Mouse (Mus musculus) heart, embryonic 14.5 days (tissue): ENCODE measurements around the gene Medag. TPM values are rescaled to one million over a fixed set of nuclear protein-coding genes. Genes with fewer than 3 reads are reported as not detected.

ENCODE experiments used
- ATAC-seq: fragments of 200-750 bp; cut with Nextera tagmentation; 2 replicates; pipeline ENCODE4 v1.8.0; 2017; ENCODE audit warnings: low read depth, moderate TSS enrichment; ENCODE audit not compliant: insufficient number of reproducible peaks, insufficient read depth, low FRiP score
- H3K27ac ChIP-seq, 2 experiments: fragments of 200-500 bp in 1 of 2; fragments of 300-500 bp in 1 of 2; sonication (generic) in 1 of 2; replicated peaks in 1 of 2; 2 replicates each; pipeline ENCODE4 v1.5.1; 2012 to 2014; ENCODE audit warnings: low read depth in 2 of 2, low read length in 2 of 2, control low read depth in 1 of 2, mild to moderate bottlenecking in 1 of 2, mixed read lengths in 1 of 2; ENCODE audit not compliant: control insufficient read depth in 1 of 2, insufficient read depth in 1 of 2
- H3K27me3 ChIP-seq: fragments of 300-500 bp; sonication (generic); 2 replicates; pipeline ENCODE4 v1.6.1; 2014; ENCODE audit warnings: mild to moderate bottlenecking, low read length, control low read depth; ENCODE audit not compliant: control insufficient read depth, insufficient read depth
- H3K36me3 ChIP-seq: fragments of 300-500 bp; sonication (generic); 2 replicates; pipeline ENCODE4 v1.6.1; 2014; ENCODE audit warnings: mild to moderate bottlenecking, control low read depth, low read length, mixed read lengths; ENCODE audit not compliant: control insufficient read depth, insufficient read depth
- H3K4me1 ChIP-seq, 2 experiments: fragments of 200-500 bp in 1 of 2; fragments of 300-500 bp in 1 of 2; sonication (generic) in 1 of 2; 2 replicates each; pipeline ENCODE4 v1.6.1; 2012 to 2014; ENCODE audit warnings: low read length in 2 of 2, control low read depth in 1 of 2, mixed read lengths in 1 of 2; ENCODE audit not compliant: control insufficient read depth in 2 of 2, insufficient read depth in 2 of 2
- H3K4me2 ChIP-seq: fragments of 300-500 bp; sonication (generic); 2 replicates; pipeline ENCODE4 v1.6.1; 2014; ENCODE audit warnings: mild to moderate bottlenecking, low read length
- H3K4me3 ChIP-seq, 2 experiments: fragments of 200-500 bp in 1 of 2; fragments of 300-500 bp in 1 of 2; sonication (generic) in 1 of 2; 2 replicates each; pipeline ENCODE4 v1.5.1; 2012 to 2014; ENCODE audit warnings: low read length in 2 of 2, mild to moderate bottlenecking in 2 of 2, control low read depth in 1 of 2, low read depth in 1 of 2, moderate library complexity in 1 of 2; ENCODE audit not compliant: control insufficient read depth in 1 of 2, insufficient read depth in 1 of 2
- H3K9ac ChIP-seq: fragments of 300-500 bp; sonication (generic); 2 replicates; pipeline ENCODE4 v1.6.1; 2014; ENCODE audit warnings: mild to moderate bottlenecking, low read length
- H3K9me3 ChIP-seq: fragments of 300-500 bp; sonication (generic); 2 replicates; pipeline ENCODE4 v1.6.1; 2016; ENCODE audit warnings: low read length, control low read depth; ENCODE audit not compliant: control insufficient read depth
- WGBS: fragments of 180-500 bp; shearing (Covaris S2); extraction: QIAGEN DNeasy Blood & Tissue Kit; methylation state at CpG from one replicate; pipeline ENCODE4 v1.1.7; 2014; 5-methylcytosine and 5-hydroxymethylcytosine counted together
- polyA plus RNA-seq: library from polyadenylated mRNA; unstranded; fragments of >200 nt; fragmentation: Nextera tagmentation; extraction: Ambion mirVana; gene quantifications from 2 replicates; pipeline ENCODE4 v1.2.1, GENCODE M21; 2014

Medag gene
- polyA plus RNA-seq, 1 experiment from 2014 or later, result 2.2 TPM

GRCm38 (mm10) chr5:149385228-149385961 is 26.2 kb upstream of the Medag start:
- Histone ChIP-seq H3K4me1 (peaks cover 5 to 16% of the 10 kb centered on the region in 2 experiments; a peak in 3 of 4 replicates), H3K27me3 (no peaks in the 10 kb centered on the region), H3K9me3 (no peaks in the 10 kb centered on the region; the same call in 1 of the 2 replicates), H3K27ac (no peak overlapping the region), H3K4me2 (no peak overlapping the region), H3K36me3 (no peaks in the 10 kb centered on the region), H3K9ac (no peak overlapping the region), H3K4me3 (no peak overlapping the region)
- 81% methylated on average over 7 of the region's 7 CpGs for WGBS
- ATAC-seq, result no peak

GRCm38 (mm10) chr5:149386294-149386850 is 25.2 kb upstream of the Medag start:
- H3K36me3 ChIP-seq, result no peaks in the 10 kb centered on the region
- no peak overlapping the region for H3K4me2 ChIP-seq
- ATAC-seq, result no peak
- no peaks in the 10 kb centered on the region for H3K27me3 ChIP-seq
- no peaks in the 10 kb centered on the region; the same call in 1 of the 2 replicates for H3K9me3 ChIP-seq
- WGBS, result 75% methylated on average over 5 of the region's 5 CpGs
- no peak overlapping the region for H3K9ac ChIP-seq
- H3K4me1 ChIP-seq, result peaks cover 7 to 15% of the 10 kb centered on the region in 2 experiments
- H3K4me3 ChIP-seq, result no peak overlapping the region
- H3K27ac ChIP-seq, result no peak overlapping the region

DNA sequence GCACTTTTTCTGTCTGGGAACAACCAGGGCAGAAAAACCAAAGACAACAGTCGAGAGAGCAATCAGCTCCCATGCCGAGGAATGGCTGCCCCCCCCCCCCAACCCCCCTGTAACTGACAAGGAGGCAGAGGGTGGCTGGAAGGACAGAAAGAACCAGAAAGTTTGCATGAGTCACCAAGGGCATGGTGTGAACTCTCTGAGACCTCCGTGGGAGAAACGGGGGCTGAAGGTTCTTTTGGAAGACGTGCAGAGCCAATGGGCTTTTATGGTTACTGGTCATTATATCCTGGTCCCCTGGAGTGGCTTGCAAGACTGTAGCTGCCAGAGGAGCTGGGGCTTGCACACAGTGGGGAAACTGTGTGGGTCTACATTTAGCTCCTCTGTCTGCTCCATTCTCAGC is 22.6 kb upstream of the Medag start:
- H3K27me3 ChIP-seq, result no peaks in the 10 kb centered on the region
- no peak for ATAC-seq
- H3K4me1 ChIP-seq, result peaks cover 16 to 18% of the 10 kb centered on the region in 2 experiments
- no peak overlapping the region for H3K4me3 ChIP-seq
- H3K27ac ChIP-seq, result peak overlapping the region in 1 of 2 experiments; percentile 44; a peak in 1 of 4 replicates
- peaks cover 6% of the 10 kb centered on the region; the same call in 1 of the 2 replicates for H3K9me3 ChIP-seq
- 59% methylated on average over 5 of the region's 5 CpGs for WGBS
- H3K9ac ChIP-seq, result no peak overlapping the region
- no peak overlapping the region for H3K4me2 ChIP-seq
- no peaks in the 10 kb centered on the region for H3K36me3 ChIP-seq

DNA sequence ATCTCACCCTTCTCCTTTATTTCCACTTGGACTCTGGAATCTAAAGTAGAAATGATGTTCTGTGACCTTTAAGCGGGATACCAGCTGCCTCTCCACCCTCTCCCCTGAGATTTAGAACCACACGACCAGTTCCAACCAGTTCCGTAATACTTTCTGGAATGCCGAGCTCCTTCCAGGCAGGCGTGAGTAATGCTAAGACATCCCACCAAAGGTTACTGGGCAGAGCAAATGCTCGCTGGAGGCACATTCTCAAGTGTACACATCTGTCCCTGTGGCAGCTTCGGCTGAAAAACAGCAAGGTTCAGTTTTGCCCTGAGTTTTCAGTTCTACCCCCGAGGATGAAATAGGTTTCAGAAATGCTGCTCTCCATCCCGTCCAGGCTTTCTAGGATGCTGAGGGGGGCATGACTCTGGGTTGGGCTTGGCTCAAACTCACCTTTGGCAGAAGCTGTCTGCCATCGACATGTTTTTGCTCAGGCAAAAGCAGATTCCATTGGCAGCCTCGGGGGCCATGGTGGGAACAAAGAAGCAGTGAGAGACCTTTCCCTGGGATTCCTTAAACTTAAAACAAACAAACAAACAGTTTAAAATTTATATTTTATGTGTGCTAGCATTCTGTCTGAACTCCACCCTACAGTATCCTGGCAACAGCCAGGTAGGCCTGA is 21.9 kb upstream of the Medag start:
- no peak overlapping the region for H3K4me3 ChIP-seq
- no peaks in the 10 kb centered on the region for H3K27me3 ChIP-seq
- no peak for ATAC-seq
- peaks cover 6% of the 10 kb centered on the region; the same call in 1 of the 2 replicates for H3K9me3 ChIP-seq
- H3K36me3 ChIP-seq, result no peaks in the 10 kb centered on the region
- peak overlapping the region; percentile 21 to 44; a peak in 2 of 4 replicates for H3K27ac ChIP-seq
- 47% methylated on average over 11 of the region's 11 CpGs for WGBS
- no peak overlapping the region for H3K9ac ChIP-seq
- H3K4me1 ChIP-seq, result peaks cover 16 to 18% of the 10 kb centered on the region in 2 experiments
- H3K4me2 ChIP-seq, result no peak overlapping the region

GRCm38 (mm10) chr5:149391574-149392375 is 19.8 kb upstream of the Medag start:
- no peaks in the 10 kb centered on the region for H3K27me3 ChIP-seq
- H3K9ac ChIP-seq, result no peak overlapping the region
- ATAC-seq, result no peak
- H3K9me3 ChIP-seq, result peaks cover 6% of the 10 kb centered on the region; the same call in 1 of the 2 replicates
- 9% methylated on average over 18 of the region's 18 CpGs for WGBS
- no peaks in the 10 kb centered on the region for H3K36me3 ChIP-seq
- H3K4me3 ChIP-seq, result no peak overlapping the region
- peaks cover 16 to 18% of the 10 kb centered on the region in 2 experiments for H3K4me1 ChIP-seq
- H3K27ac ChIP-seq, result peak overlapping the region; percentile 57 to 71
- peak overlapping the region; percentile 43 for H3K4me2 ChIP-seq

DNA sequence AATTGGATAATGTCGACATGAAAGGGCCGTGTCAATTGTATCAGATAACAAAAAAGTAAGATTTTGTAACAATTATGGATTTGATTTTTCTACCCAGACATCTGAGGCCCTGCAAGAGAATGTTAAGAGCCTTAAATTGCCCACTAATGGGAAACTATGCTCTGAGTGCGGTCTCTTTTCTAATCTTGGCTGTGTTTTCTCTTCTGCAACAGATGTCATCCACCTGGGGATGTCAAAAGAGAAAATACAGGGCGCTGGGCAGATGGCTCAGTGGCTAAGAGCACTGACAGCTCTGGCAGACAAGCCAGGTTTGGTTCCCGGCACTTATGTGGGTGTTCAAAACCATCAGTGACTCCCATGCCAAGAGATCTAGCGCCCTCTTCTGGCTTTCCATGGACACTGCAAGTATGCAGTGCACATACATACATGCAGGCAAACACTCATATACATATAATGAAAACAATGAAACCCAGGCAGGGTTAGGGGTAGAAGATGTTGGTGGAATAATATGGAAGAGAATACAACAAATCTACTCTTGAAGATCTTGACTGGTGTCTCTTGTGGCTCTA is 19.0 kb upstream of the Medag start:
- H3K36me3 ChIP-seq, result no peaks in the 10 kb centered on the region
- H3K4me3 ChIP-seq, result no peak overlapping the region
- 0 out of 2 replicates have a peak overlapping the region, but pooled peaks have one; percentile 43 for H3K4me2 ChIP-seq
- H3K27me3 ChIP-seq, result no peaks in the 10 kb centered on the region
- peaks cover 6% of the 10 kb centered on the region; the same call in 1 of the 2 replicates for H3K9me3 ChIP-seq
- ATAC-seq, result no peak
- peaks cover 16 to 18% of the 10 kb centered on the region in 2 experiments for H3K4me1 ChIP-seq
- no peak overlapping the region for H3K9ac ChIP-seq
- 51% methylated on average over 6 of the region's 6 CpGs for WGBS
- peak overlapping the region in 1 of 2 experiments; percentile 57; a peak in 1 of 4 replicates for H3K27ac ChIP-seq
